Mouse (Mus musculus) embryonic facial prominence, embryonic 15.5 days (tissue): ENCODE data around the gene Pced1a. TPM values are rescaled to one million over a fixed set of nuclear protein-coding genes. Genes with fewer than 3 reads are reported as not detected.
"Not testable (repeated sequence)": the region's sequence is repeated elsewhere in the genome, so short reads cannot be mapped to it uniquely, and the experiment has no call there.

Experiments used
- ATAC-seq: fragments of 200-750 bp; cut with Nextera tagmentation; 2 replicates; pipeline ENCODE4 v1.8.0; 2017; ENCODE audit warnings: low read depth, moderate TSS enrichment; ENCODE audit not compliant: insufficient number of reproducible peaks, low FRiP score, low TSS enrichment
- H3K27ac ChIP-seq: fragments of 300-500 bp; sonication (generic); replicated peaks from 2 replicates; pipeline ENCODE4 v1.5.1; 2015; ENCODE audit warnings: mild to moderate bottlenecking, inconsistent platforms
- H3K27me3 ChIP-seq: fragments of 300-500 bp; sonication (generic); 2 replicates; pipeline ENCODE4 v1.6.1; 2015; ENCODE audit warnings: inconsistent platforms
- H3K36me3 ChIP-seq: fragments of 300-500 bp; sonication (generic); 2 replicates; pipeline ENCODE4 v1.6.1; 2015; ENCODE audit warnings: mild to moderate bottlenecking, inconsistent platforms
- H3K4me1 ChIP-seq: fragments of 300-500 bp; sonication (generic); 2 replicates; pipeline ENCODE4 v1.6.1; 2015; ENCODE audit warnings: inconsistent platforms
- H3K4me2 ChIP-seq: fragments of 300-500 bp; sonication (generic); replicated peaks from 2 replicates; pipeline ENCODE4 v1.6.1; 2015; ENCODE audit warnings: mild to moderate bottlenecking, inconsistent platforms
- H3K4me3 ChIP-seq: fragments of 300-500 bp; sonication (generic); replicated peaks from 2 replicates; pipeline ENCODE4 v1.5.1; 2015; ENCODE audit warnings: mild to moderate bottlenecking, inconsistent platforms
- H3K9ac ChIP-seq: fragments of 300-500 bp; sonication (generic); 2 replicates; pipeline ENCODE4 v1.6.1; 2015; ENCODE audit warnings: inconsistent platforms
- H3K9me3 ChIP-seq: fragments of 300-500 bp; sonication (generic); replicated peaks from 2 replicates; pipeline ENCODE4 v1.6.1; 2016; ENCODE audit warnings: inconsistent platforms
- WGBS: fragments of 180-500 bp; shearing (Covaris S2); methylation state at CpG from one replicate; pipeline ENCODE4 v1.1.7; 2015; 5-methylcytosine and 5-hydroxymethylcytosine counted together
- polyA plus RNA-seq: library from polyadenylated mRNA; unstranded; fragments of >200 nt; fragmentation: Nextera tagmentation; extraction: Ambion mirVana; gene quantifications from 2 replicates; pipeline ENCODE4 v1.2.1, GENCODE M21; 2015

Gene Pced1a
- polyA plus RNA-seq, 1 experiment from 2014 or later = 19.5 TPM

DNA sequence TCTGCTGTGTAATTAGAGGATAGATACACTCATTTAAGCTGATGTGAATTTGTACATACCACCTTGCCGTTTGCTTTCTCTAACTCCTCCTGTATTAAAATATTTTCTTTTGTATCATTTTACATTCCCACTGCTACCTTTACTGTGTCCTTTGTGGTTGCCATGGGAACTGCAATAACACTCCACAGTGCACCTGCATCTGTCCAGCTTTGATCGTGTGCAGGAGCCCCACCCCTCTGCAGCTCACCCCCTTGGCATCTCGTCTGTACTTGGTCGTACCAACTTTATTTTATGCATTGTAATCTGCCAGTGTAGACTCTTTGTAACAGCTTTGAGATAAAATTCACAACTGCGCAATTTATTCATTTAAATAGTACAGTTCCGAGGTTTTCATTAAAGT, 40.6 kb downstream of the Pced1a start:
- no peak overlapping the region for H3K4me2 ChIP-seq
- WGBS = 61% methylated on average over 6 of the region's 6 CpGs
- no peaks in the 10 kb centered on the region for H3K9me3 ChIP-seq
- H3K4me1 ChIP-seq = no peaks in the 10 kb centered on the region
- ATAC-seq = no peak
- H3K9ac ChIP-seq = no peak overlapping the region
- H3K27ac ChIP-seq = no peak overlapping the region
- no peaks in the 10 kb centered on the region for H3K27me3 ChIP-seq
- no peak overlapping the region for H3K4me3 ChIP-seq
- no peaks in the 10 kb centered on the region for H3K36me3 ChIP-seq

DNA sequence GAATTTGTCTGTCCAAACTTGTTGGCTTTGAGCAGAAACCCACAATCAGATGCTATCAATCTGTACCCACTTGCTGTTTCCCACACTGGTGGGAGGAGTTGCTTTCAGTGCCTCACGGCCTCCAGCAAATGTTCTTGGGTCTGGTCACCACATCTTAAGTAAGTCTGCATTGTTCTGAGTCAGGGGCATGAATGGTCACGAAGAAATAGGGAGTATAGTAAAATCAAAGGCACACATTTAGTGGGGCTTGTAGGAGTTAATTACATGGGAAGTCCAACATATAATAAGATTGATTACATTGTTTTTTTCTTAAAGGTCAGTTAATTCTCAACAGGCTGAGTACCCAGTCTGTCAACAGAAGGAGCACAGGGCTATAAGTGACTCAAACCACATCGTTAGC, 41.3 kb downstream of the Pced1a start:
- Histone ChIP-seq H3K36me3 (no peaks in the 10 kb centered on the region), H3K9ac (no peak overlapping the region), H3K9me3 (no peaks in the 10 kb centered on the region), H3K4me2 (no peak overlapping the region), H3K4me3 (no peak overlapping the region), H3K4me1 (no peaks in the 10 kb centered on the region), H3K27me3 (no peaks in the 10 kb centered on the region), H3K27ac (no peak overlapping the region)
- 35% methylated on average over 3 of the region's 3 CpGs for WGBS
- ATAC-seq = no peak

- no peaks in the 10 kb centered on the region for H3K4me1 ChIP-seq
- ATAC-seq = 0 out of 2 replicates have a peak, but pooled peaks have one; percentile 39
- WGBS = 57% methylated on average over 4 of the region's 4 CpGs
- no peaks in the 10 kb centered on the region for H3K36me3 ChIP-seq
- no peaks in the 10 kb centered on the region for H3K9me3 ChIP-seq
- H3K4me3 ChIP-seq = no peak overlapping the region
- no peaks in the 10 kb centered on the region for H3K27me3 ChIP-seq
- no peak overlapping the region for H3K27ac ChIP-seq
- H3K9ac ChIP-seq = no peak overlapping the region
- H3K4me2 ChIP-seq = no peak overlapping the region
Observed at GRCm38 (mm10) chr2:130374951-130375350, 49.5 kb downstream of the Pced1a start.

- not testable (repeated sequence) for ATAC-seq, H3K27me3 ChIP-seq, H3K4me2 ChIP-seq, H3K9me3 ChIP-seq, H3K27ac ChIP-seq, H3K9ac ChIP-seq, H3K36me3 ChIP-seq, H3K4me3 ChIP-seq, H3K4me1 ChIP-seq
- WGBS = 45% methylated on average over 1 of the region's 1 CpGs
Observed at GRCm38 (mm10) chr2:130373026-130373425, 51.5 kb downstream of the Pced1a start.

GRCm38 (mm10) chr2:130367386-130367785, 57.1 kb downstream of the Pced1a start:
- Histone ChIP-seq H3K9ac (no peak overlapping the region), H3K36me3 (no peaks in the 10 kb centered on the region), H3K4me1 (peaks cover 7% of the 10 kb centered on the region), H3K4me3 (no peak overlapping the region), H3K27me3 (peaks cover 30% of the 10 kb centered on the region), H3K4me2 (no peak overlapping the region), H3K27ac (no peak overlapping the region), H3K9me3 (no peaks in the 10 kb centered on the region)
- WGBS = 51% methylated on average over 4 of the region's 4 CpGs
- ATAC-seq = no peak

Other genes with a start within 250 kb of the Pced1a start
- gene Snrpb, start 245.3 kb downstream of the Pced1a start, polyA plus RNA-seq = 531 and 540 TPM in 2 replicates
- gene Tmc2, start 229.5 kb downstream of the Pced1a start, polyA plus RNA-seq = not detected in 2 replicates
- gene Nop56, start 150.3 kb downstream of the Pced1a start, polyA plus RNA-seq = 246 and 259 TPM in 2 replicates
- gene Idh3b, start 140.2 kb downstream of the Pced1a start, polyA plus RNA-seq = 160 and 168 TPM in 2 replicates
- 6.2 and 6.9 TPM in 2 replicates for gene Ebf4, start 129.5 kb downstream of the Pced1a start, polyA plus RNA-seq
- 123 and 141 TPM in 2 replicates for gene Cpxm1, start 27.1 kb downstream of the Pced1a start, polyA plus RNA-seq
- not detected in 2 replicates for gene Gm28372, start 19.5 kb downstream of the Pced1a start, polyA plus RNA-seq
- 0.24 TPM in 1 of 2 replicates, not detected in the other for gene 1700020A23Rik, start 19.4 kb downstream of the Pced1a start, polyA plus RNA-seq
- gene Tmem239, start 18.2 kb downstream of the Pced1a start, polyA plus RNA-seq = not detected in 2 replicates
- gene Vps16, start 362 bp downstream of the Pced1a start, polyA plus RNA-seq = 84.4 and 103 TPM in 2 replicates
- 108 TPM in 2 replicates for gene Ptpra, start 25.6 kb upstream of the Pced1a start, polyA plus RNA-seq
- 98.9 and 102 TPM in 2 replicates for gene Mrps26, start 139.0 kb upstream of the Pced1a start, polyA plus RNA-seq
- gene Oxt, start 151.5 kb upstream of the Pced1a start, polyA plus RNA-seq = not detected in 2 replicates
- 0.53 TPM in 1 of 2 replicates, not detected in the other for gene Avp, start 157.9 kb upstream of the Pced1a start, polyA plus RNA-seq
- 12.5 and 13.4 TPM in 2 replicates for gene Fastkd5, start 205.3 kb upstream of the Pced1a start, polyA plus RNA-seq
- 11.8 TPM in 2 replicates for gene Ubox5, start 205.3 kb upstream of the Pced1a start, polyA plus RNA-seq
- 6.1 and 6.7 TPM in 2 replicates for gene Lzts3, start 218.1 kb upstream of the Pced1a start, polyA plus RNA-seq
- 76.8 and 77.8 TPM in 2 replicates for gene Ddrgk1, start 240.0 kb upstream of the Pced1a start, polyA plus RNA-seq
- gene Itpa, start 242.9 kb upstream of the Pced1a start, polyA plus RNA-seq = 96.6 and 101 TPM in 2 replicates